Mouse (Mus musculus) monocyte, adult 2 months (primary cell): Measurements from ENCODE around the gene Slc39a8.

Source experiments
- DNase-seq, 2 experiments: peaks; one replicate each; pipeline ENCODE4 v3.0.0; 2022; ENCODE audit warnings: low spot score in 2 of 2, low read depth in 1 of 2

The Slc39a8 gene

DNA sequence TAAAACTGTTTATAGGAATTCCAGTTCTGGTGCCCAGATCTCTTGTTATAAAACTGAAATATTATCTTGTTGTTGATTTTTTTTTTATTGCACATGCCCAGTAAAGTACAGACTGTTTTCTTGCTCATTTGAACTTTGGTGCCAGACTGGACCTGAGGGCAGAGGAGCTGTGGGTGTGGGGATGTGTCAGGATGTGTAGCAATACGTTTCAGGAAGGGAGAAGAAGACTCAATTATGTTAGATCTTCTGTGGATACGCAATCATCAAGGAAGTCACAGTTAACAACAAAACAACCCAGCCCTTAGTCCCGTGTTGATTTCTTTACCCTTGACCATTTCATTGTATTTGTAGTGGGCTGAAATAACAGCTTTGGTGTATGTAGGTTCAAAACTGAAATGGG lies 81.9 kb downstream of the Slc39a8 start:
- no peak for DNase-seq

DNA sequence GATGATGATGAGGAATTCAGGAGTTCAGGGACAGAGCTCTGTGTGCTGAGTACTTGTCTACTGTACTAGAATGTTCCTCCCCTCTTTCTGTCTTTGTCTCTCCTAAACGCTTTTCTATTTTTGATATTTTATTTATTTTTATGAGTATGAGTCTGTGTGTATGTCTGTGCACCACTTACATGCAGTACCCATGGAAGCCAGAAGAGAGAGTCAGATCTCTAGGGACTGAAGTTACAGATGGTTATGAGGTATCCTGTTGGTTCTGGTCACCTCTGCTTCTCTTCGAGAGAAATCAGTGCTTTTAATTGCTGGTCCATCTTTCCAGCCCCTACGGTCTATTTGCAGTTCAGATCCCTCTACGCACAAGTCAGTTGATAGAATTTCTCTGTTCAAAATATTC lies 90.9 kb downstream of the Slc39a8 start:
- DNase-seq: no peak

DNA sequence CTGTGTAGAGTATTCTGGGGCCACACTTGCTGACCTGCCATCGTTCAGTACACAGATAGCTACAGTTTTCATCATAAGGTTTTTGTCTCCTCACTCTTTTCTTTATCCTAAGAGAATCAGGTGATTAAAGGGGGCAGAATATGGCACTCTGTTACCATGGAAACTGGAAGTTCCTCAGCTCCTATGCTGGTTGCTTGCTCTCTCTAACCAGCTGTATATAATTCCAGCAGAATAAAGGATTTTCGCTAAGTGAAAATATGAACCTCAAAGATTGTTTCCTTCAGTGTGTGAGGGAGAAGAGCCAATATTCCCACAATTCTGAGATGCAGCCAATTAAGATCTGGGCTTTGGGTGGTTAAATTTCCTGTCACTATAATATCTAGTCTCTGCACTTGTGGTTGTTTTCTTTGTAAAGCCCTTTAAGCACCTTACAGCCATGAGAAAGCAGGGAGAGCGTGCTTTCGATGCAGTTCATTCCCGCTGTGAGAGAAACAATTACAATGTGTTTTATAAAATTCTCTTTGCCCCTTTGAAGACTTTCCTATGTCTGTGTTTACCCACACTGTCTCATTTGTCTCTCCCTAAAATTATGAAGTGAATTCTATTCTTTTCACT lies 93.6 kb downstream of the Slc39a8 start:
- DNase-seq: no peak

DNA sequence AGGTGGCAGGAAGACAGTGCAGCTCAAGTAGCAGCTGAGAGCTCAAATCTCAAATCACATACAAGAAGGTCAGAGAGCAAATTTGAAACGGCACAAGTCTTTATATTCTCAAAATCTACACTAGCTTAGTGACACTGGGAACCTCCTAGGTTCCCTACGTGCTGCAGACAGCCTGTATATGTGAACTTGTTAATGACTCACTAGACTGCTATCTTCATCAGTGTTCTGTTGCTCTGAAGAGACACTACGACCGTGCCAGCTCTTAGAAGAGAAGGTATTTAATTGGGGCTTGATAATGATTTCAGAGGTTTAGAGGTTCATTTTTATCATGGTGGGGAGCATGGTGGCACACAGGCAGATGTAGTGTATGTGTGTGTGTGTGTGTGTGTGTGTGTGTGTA lies 94.2 kb downstream of the Slc39a8 start:
- DNase-seq: no peak

DNA sequence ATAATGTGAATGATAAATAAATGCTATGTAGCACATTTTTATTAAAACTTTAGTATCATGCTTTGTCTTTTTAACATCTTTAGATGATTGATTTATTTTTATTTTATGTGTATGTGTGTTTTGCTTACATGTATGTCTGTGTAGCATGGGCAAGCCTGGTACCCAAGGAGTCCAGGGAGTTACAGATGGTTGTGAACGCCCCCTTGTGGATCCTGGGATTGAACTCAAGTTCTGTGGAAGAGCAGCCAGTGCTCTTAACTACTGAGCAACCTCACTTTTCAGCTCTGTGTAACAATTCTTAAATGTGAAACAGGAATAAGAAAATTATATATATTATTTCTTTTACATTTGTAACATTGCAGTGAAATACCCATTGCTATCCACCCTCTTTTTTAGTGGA lies 101.7 kb downstream of the Slc39a8 start:
- no peak for DNase-seq

DNA sequence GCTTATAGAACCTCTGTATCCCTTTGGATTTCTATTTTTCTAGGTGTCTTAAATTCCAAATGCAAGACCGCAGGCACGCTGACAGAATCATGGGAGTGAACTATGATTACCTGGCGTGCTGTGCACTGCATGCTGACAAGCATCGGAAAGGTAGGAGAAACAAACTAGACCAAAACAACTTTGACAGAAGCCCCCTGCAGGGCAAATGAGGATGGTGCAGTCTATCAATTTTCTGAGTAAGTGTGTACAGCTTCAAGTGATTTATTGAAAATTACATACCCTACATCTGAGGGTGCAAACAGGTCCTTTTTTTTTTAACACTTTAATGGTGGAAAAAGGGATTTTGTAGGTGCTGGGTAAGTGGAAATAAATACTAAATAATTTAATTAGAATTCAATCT lies 103.1 kb downstream of the Slc39a8 start:
- no peak for DNase-seq

DNA sequence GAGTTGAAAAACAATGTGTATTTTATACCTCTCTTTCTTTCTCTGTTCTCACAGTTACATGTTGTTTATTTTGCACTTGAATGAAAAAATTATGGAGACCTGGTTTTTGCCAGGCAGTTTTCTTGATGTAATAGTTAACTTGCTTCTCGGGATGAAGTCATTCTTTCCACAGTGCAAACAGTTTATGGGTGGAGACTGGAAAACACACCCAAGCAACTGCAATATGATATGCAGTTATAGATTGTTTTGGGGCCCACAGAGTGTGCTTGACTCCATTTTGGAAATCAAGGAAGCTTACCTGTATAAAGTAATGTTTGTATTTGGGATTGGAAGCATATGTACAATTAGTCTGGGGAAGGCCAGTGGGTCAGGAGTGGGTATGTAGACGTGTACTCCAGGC lies 112.4 kb downstream of the Slc39a8 start:
- no peak for DNase-seq
